Comparison of ENCODE assay signal across 24 mouse cellular contexts in the genomic region with DNA sequence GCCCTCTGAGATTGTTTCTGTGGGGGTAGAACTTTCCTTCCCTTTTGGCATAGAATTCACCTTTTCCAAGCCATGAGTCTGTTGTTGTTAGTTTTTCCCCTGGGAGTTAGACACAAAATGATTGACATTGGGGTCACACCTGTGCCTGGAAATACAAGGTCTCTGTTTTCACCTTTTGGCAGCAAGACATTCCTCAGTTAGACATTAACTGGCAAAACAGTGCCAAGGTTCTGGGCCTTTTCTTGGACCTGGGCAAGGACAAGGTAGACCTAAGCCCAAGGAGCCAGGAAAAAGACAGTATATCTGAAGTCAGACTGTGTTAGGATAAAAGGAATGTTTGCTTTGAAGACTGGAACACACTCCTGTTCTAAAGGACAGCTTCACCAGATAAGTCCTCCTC. TPM values are rescaled to one million over a fixed set of nuclear protein-coding genes. Genes with fewer than 3 reads are reported as not detected.
"Had no signal": no experiment of that assay in that cellular context is flagged by ENCODE, and none has a peak within 500 bp of the region (broad histone marks: within the 10 kb centered on the region; RNA-seq: fewer than 3 reads in every experiment).

A gene (minus strand): TSS at position 27 of the 400 bp plus-strand sequence.

- H3K9ac ChIP-seq: intestine, embryonic 15.5 days; limb, embryonic 13.5 days; liver, embryonic 12.5 days; lung, embryonic 14.5 days; midbrain, embryonic 15.5 days; neural tube, embryonic 12.5 days had no signal

- DNase-seq: left cerebral cortex, postnatal 4 days; lung, embryonic 14.5 days; lung, postnatal 10 days; lung, postnatal 4 days; right cerebral cortex, adult 18-20 months; right cerebral cortex, postnatal 25 days; thymus, postnatal 36 days had no signal

- H3K9me3 ChIP-seq: intestine, embryonic 15.5 days; limb, embryonic 13.5 days; liver, embryonic 12.5 days; midbrain, embryonic 15.5 days; neural tube, embryonic 12.5 days had no signal

- H3K36me3 ChIP-seq: intestine, embryonic 15.5 days; limb, embryonic 13.5 days; liver, embryonic 12.5 days; midbrain, embryonic 15.5 days; neural tube, embryonic 12.5 days had no signal

- H3K4me1 ChIP-seq: intestine, embryonic 15.5 days; limb, embryonic 13.5 days; liver, embryonic 12.5 days; megakaryocyte, embryonic 14.5 days; midbrain, embryonic 15.5 days; neural tube, embryonic 12.5 days had no signal

- H3K4me3 ChIP-seq: intestine, embryonic 15.5 days; limb, embryonic 13.5 days; liver, embryonic 12.5 days; megakaryocyte, embryonic 14.5 days; midbrain, embryonic 15.5 days; neural tube, embryonic 12.5 days had no signal

- ATAC-seq: hindbrain, postnatal 0 days; intestine, embryonic 15.5 days; liver, embryonic 12.5 days; midbrain, embryonic 15.5 days had no signal

- H3K4me2 ChIP-seq: intestine, embryonic 15.5 days; limb, embryonic 13.5 days; liver, embryonic 12.5 days; lung, embryonic 14.5 days; midbrain, embryonic 11.5 days; midbrain, embryonic 15.5 days; neural tube, embryonic 12.5 days had no signal

- H3K27me3 ChIP-seq: intestine, embryonic 15.5 days; limb, embryonic 13.5 days; liver, embryonic 12.5 days; megakaryocyte, embryonic 14.5 days; midbrain, embryonic 15.5 days; neural tube, embryonic 12.5 days had no signal

- H3K27ac ChIP-seq: hindbrain, postnatal 0 days; intestine, embryonic 15.5 days; limb, embryonic 13.5 days; liver, embryonic 12.5 days; midbrain, embryonic 15.5 days; neural tube, embryonic 12.5 days had no signal

RNA-seq across cellular contexts. Expression of the gene that starts here (rescaled TPM):
- total RNA-seq: hindbrain, postnatal 0 days; layer of hippocampus, adult 8-10 months; layer of hippocampus, postnatal 14 days; left cerebral cortex, adult 18-20 months; left cerebral cortex, postnatal 10 days; left cerebral cortex, postnatal 4 days; monocyte, adult 5-6 weeks had no signal
- polyA plus RNA-seq: hindbrain, postnatal 0 days; intestine, embryonic 15.5 days; large intestine, adult 2 months; limb, embryonic 13.5 days; liver, embryonic 12.5 days; liver, embryonic 16.5 days; lung, embryonic 14.5 days; midbrain, embryonic 11.5 days; midbrain, embryonic 15.5 days; neural tube, embryonic 12.5 days; small intestine, adult 2 months; stomach, embryonic 16.5 days had no signal
